Mouse (Mus musculus) testis, adult 10 weeks (tissue): ENCODE data around the gene Bcl11b. TPM values are rescaled to one million over a fixed set of nuclear protein-coding genes. Genes with fewer than 3 reads are reported as not detected.

Experiments used
- polyA plus RNA-seq: library from polyadenylated mRNA; stranded (reverse); fragments of 350-450 nt; fragmentation: Illumina TruSeq; extraction: RNeasy Lipid Tissue Mini Kit (QIAGEN cat#74804); gene quantifications from one replicate; pipeline ENCODE4 v1.2.3, GENCODE M21; 2014; ENCODE audit warnings: low read depth, low replicate concordance

Gene Bcl11b
- 0.10 TPM for polyA plus RNA-seq

DNA sequence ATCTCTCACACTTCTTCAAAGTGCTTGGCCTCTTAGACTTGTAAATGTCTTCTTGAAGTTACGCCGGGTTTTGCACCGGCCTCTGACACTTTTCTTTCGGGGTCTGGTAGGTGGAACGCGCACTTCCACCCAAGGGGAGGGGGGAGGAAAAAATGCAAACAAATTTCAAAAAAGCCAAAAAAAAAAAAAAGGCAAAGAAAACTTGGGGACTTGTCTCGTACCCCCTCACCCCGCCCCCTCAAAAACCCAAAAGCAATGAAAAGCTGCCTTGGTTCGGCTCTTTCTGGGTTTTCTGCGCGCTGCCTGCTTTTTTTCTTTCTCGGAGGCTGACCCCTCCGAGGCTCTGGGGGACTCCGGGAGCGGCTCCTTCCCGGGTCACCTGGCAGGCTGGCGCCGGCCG lies at the start of gene Bcl11b:
Bcl11b (minus strand) TSS at position 120 of the 400 bp plus-strand sequence.

Other genes starting within 250 kb of the Bcl11b start
- gene Setd3, start 175.7 kb upstream of the Bcl11b start, polyA plus RNA-seq, result 150 TPM
- 297 TPM for gene Ccnk, start 176.0 kb upstream of the Bcl11b start, polyA plus RNA-seq